Mouse (Mus musculus) neural tube, embryonic 15.5 days (tissue): ENCODE data around the gene Melk. TPM values are rescaled to one million over a fixed set of nuclear protein-coding genes. Genes with fewer than 3 reads are reported as not detected.

Source experiments
- ATAC-seq: fragments of 200-750 bp; cut with Nextera tagmentation; 2 replicates; pipeline ENCODE4 v1.8.0; 2017; ENCODE audit warnings: mild to moderate bottlenecking, moderate TSS enrichment, moderate library complexity; ENCODE audit not compliant: low FRiP score
- H3K27ac ChIP-seq: fragments of 300-500 bp; sonication (generic); replicated peaks from 2 replicates; pipeline ENCODE4 v1.5.1; 2015; ENCODE audit warnings: mild to moderate bottlenecking, inconsistent platforms
- H3K27me3 ChIP-seq: fragments of 300-500 bp; sonication (generic); replicated peaks from 2 replicates; pipeline ENCODE4 v1.6.1; 2015; ENCODE audit warnings: inconsistent platforms
- H3K36me3 ChIP-seq: fragments of 300-500 bp; sonication (generic); 2 replicates; pipeline ENCODE4 v1.6.1; 2015; ENCODE audit warnings: inconsistent platforms
- H3K4me1 ChIP-seq: fragments of 300-500 bp; sonication (generic); 2 replicates; pipeline ENCODE4 v1.6.1; 2015; ENCODE audit warnings: inconsistent platforms
- H3K4me2 ChIP-seq: fragments of 300-500 bp; sonication (generic); 2 replicates; pipeline ENCODE4 v1.6.1; 2015; ENCODE audit warnings: inconsistent platforms, mild to moderate bottlenecking, moderate library complexity
- H3K4me3 ChIP-seq: fragments of 300-500 bp; sonication (generic); replicated peaks from 2 replicates; pipeline ENCODE4 v1.5.1; 2015; ENCODE audit warnings: mild to moderate bottlenecking, inconsistent platforms
- H3K9ac ChIP-seq: fragments of 300-500 bp; sonication (generic); replicated peaks from 2 replicates; pipeline ENCODE4 v1.6.1; 2015; ENCODE audit warnings: mild to moderate bottlenecking, inconsistent platforms
- H3K9me3 ChIP-seq: fragments of 300-500 bp; sonication (generic); replicated peaks from 2 replicates; pipeline ENCODE4 v1.6.1; 2016; ENCODE audit warnings: inconsistent platforms
- WGBS: fragments of 180-500 bp; shearing (Covaris S2); methylation state at CpG from one replicate; pipeline ENCODE4 v1.1.7; 2015; ENCODE audit warnings: mixed read lengths; 5-methylcytosine and 5-hydroxymethylcytosine counted together
- polyA plus RNA-seq: library from polyadenylated mRNA; unstranded; fragments of >200 nt; fragmentation: Nextera tagmentation; extraction: Ambion mirVana; gene quantifications from 2 replicates; pipeline ENCODE4 v1.2.1, GENCODE M21; 2015

The Melk gene
- polyA plus RNA-seq: 4.0 and 11.6 TPM in 2 replicates

DNA sequence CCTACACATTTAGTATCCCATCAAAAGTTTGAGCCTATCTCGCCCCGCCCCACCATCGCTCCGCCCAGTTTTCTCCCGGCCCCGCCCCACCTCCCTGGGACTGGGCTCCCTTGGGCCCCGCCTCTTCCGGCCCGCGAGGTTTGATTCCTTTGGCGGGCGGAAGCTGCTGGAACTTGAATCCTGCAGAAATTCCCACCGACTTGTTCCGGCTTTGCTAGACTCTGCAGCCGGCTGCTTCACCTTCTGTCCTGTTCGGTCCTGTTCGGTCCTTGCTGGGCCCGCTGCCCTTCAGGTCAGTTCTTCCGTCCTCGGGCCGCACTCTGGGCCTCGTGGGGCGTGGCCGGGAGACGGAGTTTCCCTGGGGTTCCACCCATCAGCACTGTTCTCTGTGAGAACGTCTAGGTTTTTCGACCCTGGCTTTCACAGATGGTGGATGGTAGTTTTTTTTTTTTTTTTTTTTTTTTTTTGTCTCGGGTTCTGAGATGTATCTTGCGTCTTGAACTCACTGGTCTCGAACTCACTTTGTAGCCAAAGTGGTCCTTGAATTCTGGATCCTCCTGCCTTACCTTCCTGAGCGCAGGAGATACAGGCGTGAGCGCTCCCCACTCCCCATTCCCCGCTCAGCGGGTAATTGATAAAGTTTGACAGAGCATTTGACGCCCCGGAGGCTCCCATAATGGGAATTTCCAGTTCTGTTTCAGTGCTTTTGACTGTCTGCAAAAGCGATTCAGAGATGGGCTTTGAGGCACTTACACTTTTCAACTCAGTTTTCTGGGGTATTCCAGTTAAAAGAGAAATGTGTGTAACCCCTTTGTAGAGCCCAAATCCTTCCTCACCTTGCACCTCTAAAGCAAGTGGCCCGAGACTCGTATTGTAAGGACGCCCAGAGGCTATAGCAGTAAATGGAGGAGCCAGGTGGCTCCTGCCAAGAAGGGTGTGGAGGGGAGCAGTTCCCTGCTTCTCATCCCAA lies at the start of gene Melk:
Gene Melk, plus strand, starts transcription at position 96 of the 970 bp plus-strand sequence.
- H3K9ac ChIP-seq: peak within 1 kb of the TSS; percentile 59
- H3K4me2 ChIP-seq: peak within 1 kb of the TSS; percentile 88
- H3K27me3 ChIP-seq: no peaks in the 10 kb centered on the region
- WGBS: 1% methylated on average over 41 of the region's 41 CpGs
- ATAC-seq: peak; percentile 86
- H3K9me3 ChIP-seq: no peaks in the 10 kb centered on the region
- H3K4me1 ChIP-seq: peaks cover 12% of the 10 kb centered on the region
- no peak within 1 kb of the TSS for H3K27ac ChIP-seq
- H3K36me3 ChIP-seq: no peaks in the 10 kb centered on the region
- H3K4me3 ChIP-seq: peak within 1 kb of the TSS; percentile 63

GRCm38 (mm10) chr4:44251521-44251920 lies 49.2 kb upstream of the Melk start:
- peaks cover 20% of the 10 kb centered on the region for H3K4me1 ChIP-seq
- H3K4me2 ChIP-seq: no peak overlapping the region
- no peak overlapping the region for H3K9ac ChIP-seq
- H3K36me3 ChIP-seq: no peaks in the 10 kb centered on the region
- WGBS: 92% methylated on average over 5 of the region's 5 CpGs
- no peaks in the 10 kb centered on the region for H3K27me3 ChIP-seq
- no peaks in the 10 kb centered on the region for H3K9me3 ChIP-seq
- H3K4me3 ChIP-seq: no peak overlapping the region
- no peak for ATAC-seq
- no peak overlapping the region for H3K27ac ChIP-seq

GRCm38 (mm10) chr4:44251966-44252916 lies 48.4 kb upstream of the Melk start:
- ATAC-seq: no peak
- H3K27me3 ChIP-seq: no peaks in the 10 kb centered on the region
- no peak overlapping the region for H3K4me3 ChIP-seq
- no peaks in the 10 kb centered on the region for H3K36me3 ChIP-seq
- H3K27ac ChIP-seq: no peak overlapping the region
- no peak overlapping the region for H3K9ac ChIP-seq
- peaks cover 16% of the 10 kb centered on the region for H3K4me1 ChIP-seq
- 13% methylated on average over 13 of the region's 13 CpGs for WGBS
- H3K9me3 ChIP-seq: no peaks in the 10 kb centered on the region
- H3K4me2 ChIP-seq: peak overlapping the region; percentile 34

GRCm38 (mm10) chr4:44253191-44253590 lies 47.5 kb upstream of the Melk start:
- Histone ChIP-seq H3K9me3 (no peaks in the 10 kb centered on the region), H3K4me2 (peak overlapping the region; percentile 34), H3K27me3 (no peaks in the 10 kb centered on the region), H3K27ac (no peak overlapping the region), H3K4me3 (no peak overlapping the region), H3K36me3 (no peaks in the 10 kb centered on the region), H3K4me1 (0 out of 2 replicates have a peak, but pooled peaks cover 8% of the 10 kb centered on the region), H3K9ac (no peak overlapping the region)
- WGBS: 17% methylated on average over 6 of the region's 6 CpGs
- no peak for ATAC-seq

DNA sequence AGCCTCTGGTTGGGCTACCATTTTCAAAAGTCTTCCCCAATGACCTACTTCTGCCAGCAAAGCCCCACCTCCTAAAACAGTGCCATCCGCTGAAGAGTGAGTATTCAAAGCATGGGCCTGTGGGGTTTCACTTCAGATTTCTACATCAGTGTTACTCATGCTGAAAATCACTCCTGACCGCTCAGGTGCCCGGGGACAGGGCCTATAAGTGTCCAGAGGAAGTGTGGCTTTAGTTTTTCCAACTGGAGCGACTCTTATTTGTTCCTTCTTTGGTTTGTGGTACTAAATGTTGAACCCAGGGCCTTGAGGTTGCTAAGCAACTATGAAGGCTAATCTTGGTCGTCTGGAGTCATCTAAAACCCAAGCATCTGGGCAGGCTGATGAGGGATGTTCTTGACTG lies 46.1 kb upstream of the Melk start:
- H3K4me3 ChIP-seq: no peak overlapping the region
- H3K9me3 ChIP-seq: no peaks in the 10 kb centered on the region
- no peaks in the 10 kb centered on the region for H3K27me3 ChIP-seq
- ATAC-seq: no peak
- H3K4me1 ChIP-seq: 0 out of 2 replicates have a peak, but pooled peaks cover 8% of the 10 kb centered on the region
- WGBS: 81% methylated on average over 5 of the region's 5 CpGs
- no peak overlapping the region for H3K27ac ChIP-seq
- H3K4me2 ChIP-seq: no peak overlapping the region
- no peaks in the 10 kb centered on the region for H3K36me3 ChIP-seq
- H3K9ac ChIP-seq: no peak overlapping the region

- no peak overlapping the region for H3K27ac ChIP-seq
- H3K4me3 ChIP-seq: no peak overlapping the region
- no peaks in the 10 kb centered on the region for H3K36me3 ChIP-seq
- WGBS: 73% methylated on average over 4 of the region's 4 CpGs
- H3K27me3 ChIP-seq: no peaks in the 10 kb centered on the region
- H3K9ac ChIP-seq: no peak overlapping the region
- no peak for ATAC-seq
- H3K9me3 ChIP-seq: no peaks in the 10 kb centered on the region
- H3K4me1 ChIP-seq: no peaks in the 10 kb centered on the region
- H3K4me2 ChIP-seq: no peak overlapping the region
Observed at GRCm38 (mm10) chr4:44259126-44259525, 41.5 kb upstream of the Melk start.

GRCm38 (mm10) chr4:44260244-44260643 lies 40.4 kb upstream of the Melk start:
- no peaks in the 10 kb centered on the region for H3K9me3 ChIP-seq
- H3K27me3 ChIP-seq: no peaks in the 10 kb centered on the region
- no peaks in the 10 kb centered on the region for H3K36me3 ChIP-seq
- 3% methylated on average over 10 of the region's 10 CpGs for WGBS
- ATAC-seq: no peak
- no peak overlapping the region for H3K4me2 ChIP-seq
- H3K4me1 ChIP-seq: no peaks in the 10 kb centered on the region
- no peak overlapping the region for H3K4me3 ChIP-seq
- H3K27ac ChIP-seq: no peak overlapping the region
- H3K9ac ChIP-seq: no peak overlapping the region

GRCm38 (mm10) chr4:44265500-44265899 lies 35.2 kb upstream of the Melk start:
- 86% methylated on average over 3 of the region's 3 CpGs for WGBS

GRCm38 (mm10) chr4:44267437-44267836 lies 33.2 kb upstream of the Melk start:
- 88% methylated on average over 6 of the region's 6 CpGs for WGBS
- no peaks in the 10 kb centered on the region for H3K4me1 ChIP-seq
- H3K4me2 ChIP-seq: no peak overlapping the region
- H3K27ac ChIP-seq: no peak overlapping the region
- no peak overlapping the region for H3K4me3 ChIP-seq
- H3K36me3 ChIP-seq: no peaks in the 10 kb centered on the region
- no peaks in the 10 kb centered on the region for H3K27me3 ChIP-seq
- H3K9ac ChIP-seq: no peak overlapping the region
- ATAC-seq: no peak
- H3K9me3 ChIP-seq: no peaks in the 10 kb centered on the region

More at GRCm38 (mm10) chr4:44265500-44265899, 35.2 kb upstream of the Melk start:
- Histone ChIP-seq H3K9ac (no peak overlapping the region), H3K36me3 (no peaks in the 10 kb centered on the region), H3K27me3 (no peaks in the 10 kb centered on the region), H3K4me2 (no peak overlapping the region), H3K27ac (no peak overlapping the region), H3K4me3 (no peak overlapping the region), H3K9me3 (no peaks in the 10 kb centered on the region), H3K4me1 (no peaks in the 10 kb centered on the region)
- no peak for ATAC-seq

DNA sequence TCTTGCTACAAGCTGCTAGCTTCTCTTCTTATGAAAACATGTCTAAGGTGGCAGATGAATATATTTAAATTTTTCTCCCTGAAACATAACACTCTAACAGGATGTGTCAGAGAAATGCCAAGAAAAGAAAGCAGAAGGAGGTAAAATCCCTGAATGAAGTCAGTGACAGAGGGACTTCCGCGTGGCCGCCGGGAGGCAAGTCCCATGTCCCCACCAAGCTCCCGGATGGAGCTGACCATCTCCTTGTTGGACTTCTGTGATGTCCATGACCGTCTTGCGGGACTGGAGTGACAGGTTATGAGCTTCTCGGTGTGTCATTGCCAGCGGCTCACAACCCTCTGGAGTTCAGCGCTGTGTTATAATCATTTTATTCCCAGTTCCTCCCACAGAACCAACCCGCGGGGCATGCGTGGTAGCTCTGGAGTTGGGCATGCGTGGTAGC lies 31.3 kb upstream of the Melk start:
- H3K9me3 ChIP-seq: no peaks in the 10 kb centered on the region
- H3K27ac ChIP-seq: no peak overlapping the region
- H3K9ac ChIP-seq: no peak overlapping the region
- no peak for ATAC-seq
- 93% methylated on average over 14 of the region's 14 CpGs for WGBS
- no peaks in the 10 kb centered on the region for H3K27me3 ChIP-seq
- H3K4me1 ChIP-seq: no peaks in the 10 kb centered on the region
- no peaks in the 10 kb centered on the region for H3K36me3 ChIP-seq
- H3K4me3 ChIP-seq: no peak overlapping the region
- no peak overlapping the region for H3K4me2 ChIP-seq

- Histone ChIP-seq H3K27ac (no peak overlapping the region), H3K27me3 (no peaks in the 10 kb centered on the region), H3K36me3 (no peaks in the 10 kb centered on the region), H3K9me3 (no peaks in the 10 kb centered on the region), H3K4me3 (no peak overlapping the region), H3K4me1 (no peaks in the 10 kb centered on the region), H3K9ac (no peak overlapping the region), H3K4me2 (no peak overlapping the region)
- no peak for ATAC-seq
- 72% methylated on average over 5 of the region's 5 CpGs for WGBS
Observed at GRCm38 (mm10) chr4:44271134-44271533, 29.5 kb upstream of the Melk start.
